Mouse (Mus musculus) left cerebral cortex, postnatal 14 days (tissue): ENCODE results near the gene St6gal1. TPM values are rescaled to one million over a fixed set of nuclear protein-coding genes. Genes with fewer than 3 reads are reported as not detected.

Experiments
- DNase-seq, 2 experiments: peaks; one replicate each; pipeline ENCODE4 v3.0.0; 2021 to 2022; ENCODE audit warnings: low spot score in 2 of 2, mixed read lengths in 1 of 2
- intact Hi-C: fragments of 180-260 bp; cut with DNase I; formaldehyde crosslinking; loops from one replicate; pipeline ENCODE4 v1.15.1; 2025
- total RNA-seq, 2 experiments: library from RNA; stranded (reverse); gene quantifications; 2 replicates each; pipeline ENCODE4 v1.2.3; 2021

The St6gal1 gene
- total RNA-seq, 2 experiments from 2014 or later = 10.5 to 13.0 TPM

- intact Hi-C loops = no loop called here
- no peak for DNase-seq
Measured at GRCm38 (mm10) chr16:23287312-23288040, 62.9 kb downstream of the St6gal1 start.

GRCm38 (mm10) chr16:23288103-23288502 is 63.6 kb downstream of the St6gal1 start:
- intact Hi-C loops = no loop called here

GRCm38 (mm10) chr16:23289424-23289823 is 64.9 kb downstream of the St6gal1 start:
- intact Hi-C loops = no loop called here
- no peak for DNase-seq

More at GRCm38 (mm10) chr16:23288103-23288502, 63.6 kb downstream of the St6gal1 start:
- DNase-seq = no peak

DNA sequence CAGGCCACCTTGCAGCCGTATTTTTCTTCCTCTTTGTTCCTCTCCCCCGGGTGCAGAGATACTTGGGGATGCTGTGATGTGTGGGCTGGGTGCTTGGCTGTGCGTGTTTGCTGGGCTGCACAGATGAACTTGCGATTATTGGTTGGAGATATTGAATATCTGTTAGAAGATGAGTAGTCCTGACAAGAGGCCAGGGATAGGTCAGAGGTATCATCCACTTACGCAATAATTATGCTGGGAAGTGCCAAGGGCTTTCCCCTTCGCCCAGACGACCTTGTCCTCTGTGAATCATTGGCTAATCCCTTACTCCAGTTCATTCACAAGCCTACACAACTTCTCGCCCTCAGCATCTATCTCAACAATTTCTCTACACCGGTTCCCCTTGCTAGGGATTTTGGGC is 65.6 kb downstream of the St6gal1 start:
- intact Hi-C loops = no loop called here
- DNase-seq = no peak

DNA sequence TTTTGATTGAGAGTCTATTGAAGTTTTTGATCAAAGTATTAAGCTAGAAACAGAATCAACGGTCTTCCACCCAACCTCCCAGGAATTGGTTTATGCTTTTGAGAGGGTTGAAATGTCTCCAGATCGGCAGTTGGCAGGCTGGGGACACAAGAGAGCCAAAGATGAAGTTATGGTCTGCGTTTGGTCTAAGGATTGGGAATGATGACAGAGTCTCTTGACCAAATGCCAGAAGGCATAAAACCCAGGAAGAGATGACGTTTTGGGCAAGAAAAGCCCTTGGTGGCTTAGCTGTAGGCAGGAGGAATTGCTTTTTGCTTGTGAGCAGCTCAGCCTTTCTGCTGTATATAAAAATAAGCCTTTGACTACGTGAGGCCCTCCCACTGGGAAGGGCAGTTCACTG is 67.0 kb downstream of the St6gal1 start:
- no peak for DNase-seq
- intact Hi-C loops = no loop called here

DNA sequence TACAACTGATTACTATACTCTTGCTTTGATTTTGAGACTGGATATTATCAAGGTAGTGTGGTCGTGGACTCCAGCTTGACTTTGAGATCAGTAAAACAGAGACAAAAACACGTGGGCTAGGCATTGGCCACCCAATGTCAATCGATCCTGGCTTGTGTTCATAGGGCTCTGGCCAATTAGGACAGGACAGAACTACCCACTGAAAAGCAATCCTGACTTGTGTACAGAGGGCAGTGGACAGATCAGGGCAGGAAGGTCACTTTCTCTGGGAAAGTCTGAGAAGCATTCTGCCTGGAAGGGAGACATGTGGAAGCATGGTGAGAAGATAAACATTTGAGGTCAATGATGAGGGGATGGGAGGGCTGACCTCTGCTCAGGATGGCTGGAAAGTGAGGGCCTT is 69.7 kb downstream of the St6gal1 start:
- DNase-seq = no peak
- intact Hi-C loops = no loop called here

GRCm38 (mm10) chr16:23294747-23295146 is 70.2 kb downstream of the St6gal1 start:
- intact Hi-C loops = no loop called here
- DNase-seq = no peak

- intact Hi-C loops = no loop called here
Measured at GRCm38 (mm10) chr16:23295720-23296119, 71.2 kb downstream of the St6gal1 start.

GRCm38 (mm10) chr16:23296721-23297120 is 72.2 kb downstream of the St6gal1 start:
- DNase-seq = no peak
- intact Hi-C loops = no loop called here

More at GRCm38 (mm10) chr16:23295720-23296119, 71.2 kb downstream of the St6gal1 start:
- DNase-seq = no peak

DNA sequence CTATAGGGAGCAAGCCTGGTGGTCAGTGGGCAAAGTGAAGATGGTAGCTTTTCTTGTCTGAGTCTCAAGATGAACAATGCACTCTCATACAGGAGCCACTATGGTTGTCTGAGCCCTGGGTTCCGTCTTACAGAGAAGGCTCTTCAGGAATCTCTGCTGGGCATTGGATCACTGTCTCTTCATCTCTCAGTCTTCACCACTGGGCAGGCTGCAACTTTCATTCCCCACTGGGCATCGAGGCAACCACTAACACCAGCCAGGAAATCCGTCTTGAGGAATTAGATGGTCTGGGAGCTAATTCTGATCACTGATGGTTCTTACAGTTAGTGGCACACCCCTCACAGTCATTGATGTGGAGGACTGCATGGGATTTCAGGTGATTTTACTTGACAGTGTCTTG is 73.9 kb downstream of the St6gal1 start:
- DNase-seq = no peak
- intact Hi-C loops = no loop called here

DNA sequence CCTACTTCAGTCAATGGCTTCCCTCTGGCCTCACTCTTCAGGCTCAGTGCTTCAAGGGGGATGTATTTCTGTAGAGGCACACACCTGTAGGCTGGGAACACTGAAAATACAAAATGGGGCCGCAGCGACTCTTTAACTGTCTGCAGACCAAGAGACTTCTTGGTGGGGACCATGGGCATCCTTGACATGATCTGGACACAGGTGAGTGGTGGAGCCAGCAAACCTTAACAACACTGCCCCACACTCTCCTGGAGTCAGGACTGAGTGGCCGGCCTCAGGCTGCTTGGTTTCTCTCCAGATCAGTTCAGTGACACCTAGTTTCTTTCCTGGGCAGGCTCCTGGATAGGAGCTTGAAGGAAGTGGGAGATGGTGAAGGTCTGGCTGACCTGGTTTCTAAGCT is 74.4 kb downstream of the St6gal1 start:
- DNase-seq = no peak
- intact Hi-C loops = no loop called here

GRCm38 (mm10) chr16:23299904-23300740 is 75.6 kb downstream of the St6gal1 start:
- intact Hi-C loops = no loop called here
- DNase-seq = no peak

DNA sequence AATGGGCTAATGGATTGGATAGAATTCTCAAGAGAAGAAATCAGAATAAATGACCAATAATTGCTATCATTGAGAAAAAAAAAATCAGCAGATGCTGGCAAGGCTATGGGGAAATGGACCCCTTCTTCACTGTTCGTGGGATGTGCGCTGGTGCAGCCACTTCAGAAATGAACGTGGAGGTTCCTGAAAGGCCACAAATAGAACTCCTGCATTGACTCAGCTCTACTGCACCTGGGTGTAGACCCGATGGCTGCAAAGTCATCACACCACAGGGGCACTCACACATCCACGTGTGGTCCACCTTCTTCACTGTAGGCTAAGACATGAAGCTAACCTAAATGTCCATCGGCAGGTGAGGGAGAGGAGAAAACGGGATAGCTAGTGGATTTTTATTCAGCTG is 77.2 kb downstream of the St6gal1 start:
- DNase-seq = no peak
- intact Hi-C loops = no loop called here

- DNase-seq = no peak
Measured at GRCm38 (mm10) chr16:23305830-23306623, 81.5 kb downstream of the St6gal1 start.

GRCm38 (mm10) chr16:23307142-23307968 is 82.8 kb downstream of the St6gal1 start:
- DNase-seq = no peak
- intact Hi-C loops = no loop called here

More at GRCm38 (mm10) chr16:23305830-23306623, 81.5 kb downstream of the St6gal1 start:
- intact Hi-C loops = no loop called here

GRCm38 (mm10) chr16:23308012-23308554 is 83.5 kb downstream of the St6gal1 start:
- no peak for DNase-seq
- intact Hi-C loops = no loop called here

DNA sequence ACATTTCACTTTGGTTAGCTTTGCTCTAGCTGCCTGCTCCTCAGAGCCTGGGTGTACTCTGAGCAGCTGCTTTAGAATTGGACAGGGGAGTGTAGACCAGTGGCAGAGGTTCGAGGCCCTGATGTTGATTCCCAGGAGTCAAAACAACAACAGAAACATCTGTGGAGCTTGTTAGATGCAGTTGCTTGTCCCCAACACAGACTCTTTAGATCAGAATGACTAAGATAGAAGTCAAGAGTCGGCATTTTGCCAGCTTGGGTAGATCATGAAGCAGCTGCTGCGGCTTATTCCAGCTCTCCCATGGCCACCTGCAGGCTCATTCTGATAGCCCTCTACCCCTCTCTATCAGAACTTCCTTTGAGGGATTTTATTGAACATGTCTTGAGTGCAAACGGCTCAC is 84.5 kb downstream of the St6gal1 start:
- intact Hi-C loops = no loop called here
- DNase-seq = no peak

DNA sequence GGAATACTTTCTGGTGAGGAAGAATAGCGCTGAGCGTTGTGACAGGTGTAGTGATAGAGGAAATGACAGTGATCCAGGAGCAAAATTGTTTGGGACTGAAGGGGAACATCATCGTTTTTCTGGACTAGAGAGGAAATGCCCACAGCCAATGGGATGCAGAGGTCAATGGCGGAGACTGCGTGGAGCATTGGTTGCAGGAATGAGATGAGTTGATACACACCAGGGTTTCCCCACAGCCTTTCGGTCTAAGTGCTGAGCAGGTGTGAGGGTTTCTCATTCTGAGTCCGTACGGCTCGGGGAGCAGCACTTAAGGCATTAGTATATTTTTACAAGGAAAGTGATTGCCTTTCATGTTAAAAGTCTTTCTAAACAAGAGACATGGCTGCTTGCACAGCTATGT is 88.1 kb downstream of the St6gal1 start:
- intact Hi-C loops = no loop called here
- DNase-seq = no peak

DNA sequence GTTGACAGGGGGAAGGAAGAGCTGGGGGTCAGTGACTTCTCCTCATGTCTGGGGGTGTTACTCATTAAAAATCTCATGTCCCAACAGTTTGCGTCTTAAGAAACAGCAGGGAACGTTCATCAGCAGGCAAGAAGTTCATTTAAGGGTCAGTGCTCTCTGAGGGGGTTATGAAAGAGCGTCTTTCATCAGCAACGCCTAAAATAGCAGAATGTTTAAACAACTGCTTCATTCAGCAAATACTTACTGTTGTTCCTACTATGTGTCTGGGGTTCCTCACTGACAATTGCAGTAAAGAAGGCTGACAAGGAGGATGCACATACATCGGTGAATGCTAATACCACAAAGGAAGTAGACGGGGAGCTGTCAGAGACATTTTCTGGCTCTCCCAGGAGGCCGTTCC is 90.2 kb downstream of the St6gal1 start:
- DNase-seq = no peak
- intact Hi-C loops = no loop called here
